Mouse (Mus musculus) kidney, postnatal 36 days (tissue): ENCODE results near the gene Dtwd1.
A peak's percentile ranks its signal among the peaks of the same experiment; 100 is the strongest.
"Not testable (repeated sequence)": the region's sequence is repeated elsewhere in the genome, so short reads cannot be mapped to it uniquely, and the experiment has no call there.

Source experiments
- DNase-seq, 2 experiments: peaks; one replicate each; pipeline ENCODE4 v3.0.0; 2021 to 2022; ENCODE audit warnings: mixed read lengths in 2 of 2

Dtwd1 gene

GRCm38 (mm10) chr2:126151855-126152571 is at the start of gene Dtwd1, which contains the start of gene Fam227b:
Gene Dtwd1 (plus strand): TSS chr2:126152141.
Gene Fam227b (minus strand): TSS chr2:126152004.
- peak; percentile 98 for DNase-seq

DNA sequence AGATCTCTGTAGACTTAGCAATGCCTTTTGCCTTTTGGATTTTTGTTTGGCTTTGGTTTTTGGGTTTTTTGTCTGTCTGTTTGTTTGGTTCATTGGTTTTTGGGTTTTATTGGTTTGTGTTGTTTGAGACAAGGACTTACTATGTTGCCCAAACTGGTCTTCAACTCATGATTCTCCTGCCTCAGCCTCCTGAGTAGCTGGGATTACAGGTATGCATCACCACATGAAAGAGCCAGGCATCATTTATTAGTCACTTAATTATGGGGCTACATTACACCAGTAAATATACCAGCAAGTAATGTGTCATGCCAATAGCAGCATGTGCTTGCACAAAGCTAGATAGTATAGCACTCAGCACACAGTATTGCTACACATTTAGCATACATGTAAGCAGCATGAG is 4.2 kb upstream of the Dtwd1 start:
- DNase-seq, result no peak

GRCm38 (mm10) chr2:126165277-126166018 is 13.5 kb downstream of the Dtwd1 start:
- DNase-seq, result no peak

DNA sequence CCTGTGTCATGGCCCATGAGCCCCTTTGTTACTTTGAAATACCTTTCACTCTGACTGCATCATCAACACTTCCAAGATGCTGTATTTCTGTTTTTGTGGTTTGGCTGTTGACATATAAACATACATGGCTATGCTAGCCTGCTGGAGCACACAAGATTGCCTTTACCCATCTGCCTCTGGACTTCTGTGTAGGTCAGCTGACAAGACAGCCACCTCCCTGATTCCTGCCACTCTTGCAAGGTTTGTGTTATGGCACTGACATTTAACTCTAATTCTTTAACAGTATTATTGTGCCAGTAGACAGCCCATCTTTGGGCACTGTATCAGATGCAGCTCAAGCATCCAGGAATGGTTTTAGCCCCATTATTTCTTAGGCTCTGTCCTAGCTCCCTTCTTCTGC is 14.4 kb downstream of the Dtwd1 start:
- no peak for DNase-seq

DNA sequence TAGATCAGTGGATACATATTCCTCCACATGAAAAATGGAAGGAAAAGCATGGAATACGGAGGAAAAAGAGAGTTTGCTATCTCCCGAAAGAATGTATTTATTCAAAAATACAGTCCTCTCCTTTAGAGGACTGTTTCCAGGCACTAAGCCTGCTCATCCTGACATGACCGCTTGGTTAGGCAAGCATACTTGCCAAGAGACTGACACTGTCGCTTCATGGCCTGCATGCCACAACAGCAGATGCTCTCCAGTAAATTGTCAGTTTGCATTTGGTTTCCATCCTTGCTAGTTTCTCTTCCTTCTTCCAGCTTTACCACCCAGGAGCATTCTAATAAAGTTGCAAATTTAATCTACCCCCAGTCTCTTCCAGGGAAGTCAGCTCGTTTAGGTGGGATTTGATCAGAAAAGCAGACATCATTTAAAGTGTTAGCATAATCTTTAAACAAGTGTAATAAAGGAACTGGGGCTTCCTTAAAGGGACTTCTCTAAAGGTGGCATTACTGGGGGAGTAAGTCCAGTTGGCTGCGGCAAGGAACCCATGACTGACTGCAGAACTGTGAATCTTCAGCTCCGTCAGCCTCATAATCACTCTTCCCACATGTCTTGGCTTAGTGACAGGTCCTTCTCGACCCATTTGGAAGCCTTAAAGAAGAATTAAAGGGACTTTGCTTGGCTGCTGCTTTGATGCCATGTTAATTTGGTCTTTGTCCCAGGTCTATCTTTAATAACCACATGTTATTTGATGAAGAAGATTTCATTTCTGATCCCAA is 15.1 kb downstream of the Dtwd1 start:
- no peak for DNase-seq

GRCm38 (mm10) chr2:126171427-126171826 is 19.5 kb downstream of the Dtwd1 start:
- no peak for DNase-seq

- no peak for DNase-seq
Observed at GRCm38 (mm10) chr2:126191306-126191705, 39.4 kb downstream of the Dtwd1 start.

GRCm38 (mm10) chr2:126192129-126192528 is 40.2 kb downstream of the Dtwd1 start:
- no peak for DNase-seq

- no peak for DNase-seq
Observed at GRCm38 (mm10) chr2:126195631-126196356, 43.9 kb downstream of the Dtwd1 start.

DNA sequence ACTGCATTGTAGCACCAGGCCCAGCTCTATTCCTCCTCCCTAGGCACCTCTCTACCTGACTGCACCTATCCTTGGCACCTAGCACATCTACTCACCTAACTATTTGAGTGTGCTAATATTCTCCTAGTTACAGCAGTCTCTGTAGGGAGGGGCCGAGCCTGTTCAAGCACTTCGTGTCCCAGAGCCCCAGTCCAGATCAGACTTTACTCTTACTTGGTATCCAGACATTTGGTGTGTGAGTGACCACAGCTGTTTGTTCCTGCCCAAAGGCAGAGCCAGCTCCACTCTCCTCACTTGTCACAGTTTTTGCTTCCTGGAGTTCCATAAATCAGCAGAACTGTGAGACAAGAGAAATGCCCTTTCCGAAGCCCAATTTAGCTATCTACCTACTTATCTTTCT is 47.0 kb downstream of the Dtwd1 start:
- DNase-seq, result no peak

GRCm38 (mm10) chr2:126211011-126211680 is 59.2 kb downstream of the Dtwd1 start:
- DNase-seq, result no peak

DNA sequence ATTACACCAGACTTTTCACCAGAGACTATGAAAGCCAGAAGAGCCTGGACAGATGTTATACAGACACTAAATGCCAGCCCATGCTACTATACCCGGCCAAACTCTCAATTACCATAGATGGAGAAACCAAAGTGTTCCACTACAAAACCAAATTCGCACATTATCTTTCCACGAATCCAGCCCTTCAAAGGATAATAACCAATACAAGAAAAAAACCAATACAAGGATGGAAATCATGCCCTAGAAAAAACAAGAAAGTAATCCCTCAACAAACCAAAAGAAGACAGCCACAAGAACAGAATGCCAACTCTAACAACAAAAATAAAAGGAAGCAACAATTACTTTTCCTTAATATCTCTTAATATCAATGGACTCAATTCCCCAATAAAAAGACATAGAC is 62.9 kb downstream of the Dtwd1 start, which contains the start of gene Gm17555:
TSS of gene Gm17555 (plus strand) at position 301 of the 400 bp plus-strand sequence.
- DNase-seq, result not testable (repeated sequence)
